Mouse (Mus musculus) midbrain, postnatal 0 days (tissue): Measurements from ENCODE around the gene Plekhd1. TPM values are rescaled to one million over a fixed set of nuclear protein-coding genes. Genes with fewer than 3 reads are reported as not detected.

Experiments used
- ATAC-seq: fragments of 200-750 bp; cut with Nextera tagmentation; 2 replicates; pipeline ENCODE4 v1.8.0; 2017; ENCODE audit warnings: moderate number of reproducible peaks, mild to moderate bottlenecking, moderate TSS enrichment, moderate library complexity; ENCODE audit not compliant: low FRiP score
- DNase-seq: peaks from one replicate; pipeline ENCODE4 v3.0.0-alpha.2; 2015; ENCODE audit warnings: low spot score
- H3K27ac ChIP-seq: fragments of 300-500 bp; sonication (generic); 2 replicates; pipeline ENCODE4 v1.5.1; 2014; ENCODE audit warnings: low read depth, mild to moderate bottlenecking, low read length, mixed read lengths
- H3K27me3 ChIP-seq: fragments of 300-500 bp; sonication (generic); 2 replicates; pipeline ENCODE4 v1.6.1; 2014; ENCODE audit warnings: low read length, control low read depth, mixed read lengths; ENCODE audit not compliant: insufficient read depth
- H3K36me3 ChIP-seq: fragments of 300-500 bp; sonication (generic); 2 replicates; pipeline ENCODE4 v1.6.1; 2014; ENCODE audit warnings: low read length, control low read depth, mixed read lengths; ENCODE audit not compliant: insufficient read depth
- H3K4me1 ChIP-seq: fragments of 300-500 bp; sonication (generic); 2 replicates; pipeline ENCODE4 v1.6.1; 2014; ENCODE audit warnings: mild to moderate bottlenecking, control low read depth, antibody characterized with exemption, low read length, mixed read lengths; ENCODE audit not compliant: insufficient read depth
- H3K4me2 ChIP-seq: fragments of 300-500 bp; sonication (generic); 2 replicates; pipeline ENCODE4 v1.6.1; 2014; ENCODE audit warnings: low read depth, mild to moderate bottlenecking, low read length, mixed read lengths; ENCODE audit not compliant: poor library complexity, severe bottlenecking
- H3K4me3 ChIP-seq: fragments of 300-500 bp; sonication (generic); 2 replicates; pipeline ENCODE4 v1.5.1; 2014; ENCODE audit warnings: low read depth, mild to moderate bottlenecking, low read length, moderate library complexity
- H3K9ac ChIP-seq: fragments of 300-500 bp; sonication (generic); replicated peaks from 2 replicates; pipeline ENCODE4 v1.6.1; 2014; ENCODE audit warnings: mild to moderate bottlenecking, low read length, moderate library complexity, mixed read lengths; ENCODE audit not compliant: poor library complexity, severe bottlenecking
- H3K9me3 ChIP-seq: fragments of 300-500 bp; sonication (generic); 2 replicates; pipeline ENCODE4 v1.6.1; 2016; ENCODE audit warnings: low read length, control low read depth
- CTCF ChIP-seq: IDR thresholded peaks from 2 replicates; pipeline ENCODE4 v1.5.1; 2016; ENCODE audit warnings: antibody characterized with exemption, mild to moderate bottlenecking
- WGBS: fragments of 180-500 bp; shearing (Covaris S2); extraction: QIAGEN DNeasy Blood & Tissue Kit; methylation state at CpG from one replicate; pipeline ENCODE4 v1.1.7; 2014; 5-methylcytosine and 5-hydroxymethylcytosine counted together
- polyA plus RNA-seq: library from polyadenylated mRNA; unstranded; fragments of >200 nt; fragmentation: Nextera tagmentation; extraction: Ambion mirVana; gene quantifications from 2 replicates; pipeline ENCODE4 v1.2.1, GENCODE M21; 2015
- total RNA-seq: library from RNA; depleted of rRNA; stranded (reverse); fragments of >200 nt; gene quantifications from 2 replicates; pipeline ENCODE4 v1.2.3, GENCODE M21; 2014

Gene Plekhd1
- total and polyA plus RNA-seq, 2 experiments from 2014 or later = 2.9 to 4.9 TPM

DNA sequence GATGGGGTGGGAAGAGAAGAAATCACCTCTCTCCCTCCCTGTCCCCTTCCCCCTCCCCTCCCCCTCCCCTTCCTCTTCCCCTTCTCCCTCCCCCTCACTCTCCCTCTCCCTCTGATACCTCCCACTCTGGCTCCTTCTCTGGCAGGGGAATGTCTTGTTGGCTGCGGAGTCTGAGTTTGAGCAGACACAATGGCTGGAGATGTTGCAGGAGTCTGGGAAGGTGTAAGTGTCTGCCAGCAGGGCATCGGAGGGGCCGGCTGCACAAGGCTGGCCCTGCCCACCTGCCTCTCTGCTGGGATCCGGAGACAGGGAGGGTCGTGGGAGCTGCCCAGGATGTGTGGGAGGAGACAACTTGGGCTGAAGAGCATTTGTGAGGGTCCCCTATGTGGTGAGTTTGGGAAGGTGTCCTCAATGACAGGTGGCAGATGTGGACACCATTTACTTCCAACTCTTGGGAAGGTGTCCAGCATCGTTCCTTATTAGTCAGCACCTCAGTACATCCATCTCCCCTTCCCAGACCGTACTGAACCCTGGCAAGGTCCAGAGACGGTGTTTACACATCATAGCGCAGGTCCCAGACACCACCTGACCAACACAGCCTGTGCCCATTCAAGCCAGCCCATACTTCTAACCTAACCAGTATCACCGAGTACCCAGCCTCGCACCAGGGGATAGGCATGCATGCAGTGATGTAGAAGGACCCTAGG is 14.0 kb downstream of the Plekhd1 start:
- Histone ChIP-seq H3K27me3 (no peaks in the 10 kb centered on the region), H3K4me2 (no peak overlapping the region), H3K27ac (no peak overlapping the region), H3K9ac (no peak overlapping the region), H3K36me3 (no peaks in the 10 kb centered on the region), H3K4me3 (no peak overlapping the region), H3K9me3 (no peaks in the 10 kb centered on the region), H3K4me1 (0 out of 2 replicates have a peak, but pooled peaks cover 3% of the 10 kb centered on the region)
- ATAC-seq = no peak
- 51% methylated on average over 11 of the region's 11 CpGs for WGBS
- TF ChIP-seq CTCF = no peak
- no peak for DNase-seq

- no peaks in the 10 kb centered on the region for H3K36me3 ChIP-seq
- H3K9ac ChIP-seq = no peak overlapping the region
- no peak overlapping the region for H3K27ac ChIP-seq
- 0 out of 2 replicates have a peak, but pooled peaks cover 3% of the 10 kb centered on the region for H3K4me1 ChIP-seq
- no peaks in the 10 kb centered on the region for H3K9me3 ChIP-seq
- H3K27me3 ChIP-seq = no peaks in the 10 kb centered on the region
- no peak overlapping the region for H3K4me3 ChIP-seq
- no peak for ATAC-seq
- no peak overlapping the region for H3K4me2 ChIP-seq
- TF ChIP-seq CTCF = no peak
- peak; percentile 75 for DNase-seq
- 45% methylated on average over 6 of the region's 6 CpGs for WGBS
These were observed 14.7 kb downstream of the Plekhd1 start for GRCm38 (mm10) chr12:80706915-80707604.

GRCm38 (mm10) chr12:80715915-80716314 is 23.5 kb downstream of the Plekhd1 start:
- H3K4me3 ChIP-seq = no peak overlapping the region
- no peaks in the 10 kb centered on the region for H3K9me3 ChIP-seq
- 73% methylated on average over 6 of the region's 6 CpGs for WGBS
- no peak overlapping the region for H3K9ac ChIP-seq
- DNase-seq (no peak), ATAC-seq (no peak)
- H3K4me1 ChIP-seq = peaks cover 3% of the 10 kb centered on the region; the same call in 1 of the 2 replicates
- H3K27me3 ChIP-seq = no peaks in the 10 kb centered on the region
- no peak overlapping the region for H3K4me2 ChIP-seq
- H3K27ac ChIP-seq = no peak overlapping the region
- H3K36me3 ChIP-seq = no peaks in the 10 kb centered on the region
- TF ChIP-seq CTCF = no peak

DNA sequence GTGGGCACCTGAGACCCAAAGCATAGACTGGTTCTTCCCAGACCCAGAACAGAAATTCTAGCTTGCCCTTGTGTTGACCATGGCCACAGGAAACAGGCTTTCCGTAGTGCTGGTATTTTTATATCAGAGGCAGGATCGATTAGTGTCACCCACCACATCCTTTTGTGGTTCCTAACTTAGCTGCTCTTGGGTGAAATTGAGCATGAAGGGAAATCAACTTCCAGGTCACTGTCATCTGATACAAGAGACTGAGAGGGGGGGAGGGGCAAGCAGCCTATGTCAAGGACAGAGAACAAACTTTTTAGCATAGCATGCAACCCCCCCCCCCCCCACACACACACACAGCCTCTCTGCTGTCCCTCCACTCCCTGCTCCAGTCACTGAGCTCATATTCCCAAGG is 26.8 kb downstream of the Plekhd1 start:
- Histone ChIP-seq H3K36me3 (no peaks in the 10 kb centered on the region), H3K9me3 (no peaks in the 10 kb centered on the region), H3K27me3 (no peaks in the 10 kb centered on the region), H3K4me1 (peaks cover 3% of the 10 kb centered on the region; the same call in 1 of the 2 replicates), H3K9ac (no peak overlapping the region), H3K4me2 (no peak overlapping the region), H3K27ac (no peak overlapping the region), H3K4me3 (no peak overlapping the region)
- DNase-seq = no peak
- no peak for TF ChIP-seq CTCF
- WGBS = 76% methylated on average over 2 of the region's 2 CpGs
- ATAC-seq = no peak

GRCm38 (mm10) chr12:80720507-80720906 is 28.1 kb downstream of the Plekhd1 start:
- 27% methylated on average over 12 of the region's 12 CpGs for WGBS
- Histone ChIP-seq H3K4me3 (no peak overlapping the region), H3K27ac (no peak overlapping the region), H3K9ac (no peak overlapping the region), H3K4me1 (peaks cover 3% of the 10 kb centered on the region; the same call in 1 of the 2 replicates), H3K36me3 (no peaks in the 10 kb centered on the region), H3K4me2 (no peak overlapping the region), H3K9me3 (no peaks in the 10 kb centered on the region), H3K27me3 (no peaks in the 10 kb centered on the region)
- DNase-seq (no peak), ATAC-seq (no peak)
- TF ChIP-seq CTCF = no peak

DNA sequence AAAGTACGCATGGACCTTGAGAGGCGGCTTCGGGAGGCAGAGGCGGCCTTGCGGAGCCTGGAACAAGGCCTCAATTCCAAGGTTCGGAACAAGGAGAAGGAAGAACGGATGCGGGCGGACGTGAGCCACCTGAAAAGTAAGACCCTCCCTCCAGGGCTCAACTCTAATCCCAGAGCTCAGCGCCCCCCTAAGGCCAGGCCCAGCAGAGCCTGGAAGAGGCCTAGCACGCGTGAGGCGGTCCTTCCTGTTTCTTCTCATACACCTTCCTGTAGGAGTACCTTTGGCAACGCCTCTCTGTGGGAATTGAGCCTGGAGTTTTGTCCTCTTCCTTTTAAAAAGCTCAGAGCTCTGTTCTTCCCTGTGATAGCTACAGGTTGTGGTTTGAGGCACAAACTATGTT is 29.1 kb downstream of the Plekhd1 start:
- no peak for ATAC-seq
- peaks cover 3% of the 10 kb centered on the region; the same call in 1 of the 2 replicates for H3K4me1 ChIP-seq

More for the DNA sequence above, 29.1 kb downstream of the Plekhd1 start:
- no peak overlapping the region for H3K27ac ChIP-seq
- 87% methylated on average over 15 of the region's 15 CpGs for WGBS
- H3K4me3 ChIP-seq = no peak overlapping the region
- H3K9me3 ChIP-seq = no peaks in the 10 kb centered on the region
- H3K27me3 ChIP-seq = no peaks in the 10 kb centered on the region
- H3K9ac ChIP-seq = no peak overlapping the region
- H3K4me2 ChIP-seq = no peak overlapping the region
- no peaks in the 10 kb centered on the region for H3K36me3 ChIP-seq
- DNase-seq = no peak
- no peak for TF ChIP-seq CTCF
